Mouse (Mus musculus): ENCODE measurements at regions not wholly inside any gene's neighbourhood (a gene's known extent, or its start where the extent isn't known, plus 50 kb on each side); places are given as distances from the start of the nearest gene placed in this dataset.

- H3K9ac ChIP-seq (ENCODE audit: low read depth, low read length) = no peak overlapping the region
- no peak overlapping the region for H3K4me3 ChIP-seq (ENCODE audit: low read depth, low read length)
- H3K4me1 ChIP-seq (ENCODE audit: control insufficient read depth, low read depth, low read length) = no peaks in the 10 kb centered on the region
- H3K27ac ChIP-seq (ENCODE audit: low read length) = no peak overlapping the region
- no peaks in the 10 kb centered on the region for H3K27me3 ChIP-seq (ENCODE audit: control insufficient read depth, insufficient read depth, low read depth, low read length)
- 48% methylated on average over 4 of the region's 4 CpGs for WGBS (ENCODE audit: insufficient replicate concordance)
- no peaks in the 10 kb centered on the region for H3K36me3 ChIP-seq (ENCODE audit: control insufficient read depth, insufficient read depth)
- H3K9me3 ChIP-seq (replicated peaks; ENCODE audit: control insufficient read depth, low read length) = no peaks in the 10 kb centered on the region
- ATAC-seq (ENCODE audit: low read depth) = no peak
- no peak overlapping the region for H3K4me2 ChIP-seq (ENCODE audit: low read depth, low read length)
Measured at GRCm38 (mm10) chr12:79960446-79960845, 152.4 kb downstream of the Zfp36l1 start.

DNA sequence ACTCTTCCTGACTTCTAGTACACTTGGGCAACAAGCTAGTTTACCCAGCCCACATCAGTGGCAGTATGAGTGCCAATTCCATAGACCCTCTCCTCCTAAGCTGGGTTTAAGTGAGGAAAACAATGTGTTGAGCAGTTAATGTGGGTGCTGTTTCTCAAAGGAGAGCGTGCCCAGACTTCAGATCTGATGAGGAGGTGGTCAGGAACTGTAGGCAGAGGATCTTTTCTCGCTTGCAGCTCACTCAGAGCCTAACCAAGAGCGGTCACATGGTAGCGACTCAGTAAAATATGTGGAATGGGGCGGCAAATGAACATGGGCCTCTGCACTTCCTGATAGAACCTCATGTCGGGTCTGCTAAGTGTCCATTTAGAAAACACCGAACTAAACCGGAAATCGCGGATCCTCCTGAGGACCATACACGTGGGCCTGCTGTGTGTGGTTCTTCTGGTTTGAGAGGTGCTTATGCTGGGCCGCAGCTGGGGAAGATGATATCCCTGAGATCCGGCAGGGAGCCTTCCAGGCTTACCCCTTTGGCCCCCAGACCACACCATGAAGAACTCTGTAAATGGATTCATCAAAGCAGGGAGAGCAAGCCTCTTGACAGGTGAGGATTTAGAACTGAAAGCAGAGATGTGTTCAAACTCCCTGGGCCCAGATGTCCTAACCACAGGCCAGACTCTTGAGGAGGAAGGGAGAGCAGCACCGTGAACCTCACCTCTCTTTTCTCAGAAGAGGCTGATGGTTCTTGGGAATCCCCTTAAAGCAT, 153.1 kb downstream of the Zfp36l1 start:
- 73% methylated on average over 14 of the region's 14 CpGs for WGBS (ENCODE audit: insufficient replicate concordance)
- ATAC-seq (ENCODE audit: low read depth) = no peak
- no peaks in the 10 kb centered on the region for H3K9me3 ChIP-seq (replicated peaks; ENCODE audit: control insufficient read depth, low read length)

DNA sequence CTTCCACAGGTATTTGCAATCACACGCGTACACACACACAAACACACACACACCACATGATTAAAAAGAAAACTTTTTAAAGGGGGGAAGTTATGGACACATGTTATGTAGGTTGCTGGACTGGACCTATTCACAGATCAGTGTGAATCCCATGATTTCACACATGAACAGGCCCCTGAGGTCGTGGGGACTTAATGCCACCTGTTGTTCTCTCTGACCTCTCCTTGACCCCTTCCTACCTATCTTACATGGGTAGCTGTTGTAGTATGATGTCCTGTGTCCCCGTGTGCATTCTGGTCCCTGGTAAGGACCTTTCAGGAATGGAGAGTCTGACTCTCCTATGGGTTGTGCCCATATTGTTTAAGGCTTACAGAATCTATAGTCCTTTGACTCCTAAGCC, 155.6 kb downstream of the Zfp36l1 start:
- Histone ChIP-seq H3K9me3 (replicated peaks; ENCODE audit: control insufficient read depth, low read length) (no peaks in the 10 kb centered on the region), H3K27me3 (ENCODE audit: control insufficient read depth, insufficient read depth, low read depth, low read length) (no peaks in the 10 kb centered on the region), H3K4me3 (ENCODE audit: low read depth, low read length) (no peak overlapping the region), H3K36me3 (ENCODE audit: control insufficient read depth, insufficient read depth) (no peaks in the 10 kb centered on the region), H3K4me2 (ENCODE audit: low read depth, low read length) (no peak overlapping the region), H3K27ac (ENCODE audit: low read length) (no peak overlapping the region), H3K9ac (ENCODE audit: low read depth, low read length) (no peak overlapping the region), H3K4me1 (ENCODE audit: control insufficient read depth, low read depth, low read length) (no peaks in the 10 kb centered on the region)
- ATAC-seq (ENCODE audit: low read depth) = no peak
- WGBS (ENCODE audit: insufficient replicate concordance) = 64% methylated on average over 4 of the region's 4 CpGs

More for the DNA sequence above, 153.1 kb downstream of the Zfp36l1 start:
- Histone ChIP-seq H3K4me1 (ENCODE audit: control insufficient read depth, low read depth, low read length) (no peaks in the 10 kb centered on the region), H3K27me3 (ENCODE audit: control insufficient read depth, insufficient read depth, low read depth, low read length) (no peaks in the 10 kb centered on the region), H3K4me3 (ENCODE audit: low read depth, low read length) (no peak overlapping the region), H3K4me2 (ENCODE audit: low read depth, low read length) (no peak overlapping the region), H3K36me3 (ENCODE audit: control insufficient read depth, insufficient read depth) (no peaks in the 10 kb centered on the region), H3K27ac (ENCODE audit: low read length) (no peak overlapping the region), H3K9ac (ENCODE audit: low read depth, low read length) (no peak overlapping the region)

DNA sequence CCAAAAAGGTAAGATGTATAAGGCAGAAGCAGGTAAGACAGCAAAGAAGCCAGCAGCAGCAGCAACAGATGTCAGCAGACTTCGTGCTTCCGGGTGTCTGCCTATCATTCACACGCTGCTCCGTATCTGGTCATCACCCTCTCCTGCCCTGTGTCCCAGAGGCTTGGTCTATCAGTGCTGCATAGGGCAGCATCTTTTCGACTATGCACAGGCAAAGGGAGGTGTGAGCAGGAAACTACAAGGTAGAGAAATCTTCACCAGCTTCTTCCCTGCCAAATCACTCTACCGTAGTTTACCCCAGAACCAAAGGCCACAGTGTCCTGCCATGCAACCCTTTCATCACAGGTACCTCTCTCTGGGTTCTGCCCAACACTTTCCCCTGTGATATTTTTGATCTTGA, 156.5 kb downstream of the Zfp36l1 start:
- H3K36me3 ChIP-seq (ENCODE audit: control insufficient read depth, insufficient read depth) = no peaks in the 10 kb centered on the region
- no peak overlapping the region for H3K27ac ChIP-seq (ENCODE audit: low read length)
- H3K9ac ChIP-seq (ENCODE audit: low read depth, low read length) = no peak overlapping the region
- H3K9me3 ChIP-seq (replicated peaks; ENCODE audit: control insufficient read depth, low read length) = no peaks in the 10 kb centered on the region
- no peak overlapping the region for H3K4me3 ChIP-seq (ENCODE audit: low read depth, low read length)
- WGBS (ENCODE audit: insufficient replicate concordance) = 64% methylated on average over 6 of the region's 6 CpGs
- H3K27me3 ChIP-seq (ENCODE audit: control insufficient read depth, insufficient read depth, low read depth, low read length) = no peaks in the 10 kb centered on the region
- no peak for ATAC-seq (ENCODE audit: low read depth)
- H3K4me2 ChIP-seq (ENCODE audit: low read depth, low read length) = no peak overlapping the region
- no peaks in the 10 kb centered on the region for H3K4me1 ChIP-seq (ENCODE audit: control insufficient read depth, low read depth, low read length)

DNA sequence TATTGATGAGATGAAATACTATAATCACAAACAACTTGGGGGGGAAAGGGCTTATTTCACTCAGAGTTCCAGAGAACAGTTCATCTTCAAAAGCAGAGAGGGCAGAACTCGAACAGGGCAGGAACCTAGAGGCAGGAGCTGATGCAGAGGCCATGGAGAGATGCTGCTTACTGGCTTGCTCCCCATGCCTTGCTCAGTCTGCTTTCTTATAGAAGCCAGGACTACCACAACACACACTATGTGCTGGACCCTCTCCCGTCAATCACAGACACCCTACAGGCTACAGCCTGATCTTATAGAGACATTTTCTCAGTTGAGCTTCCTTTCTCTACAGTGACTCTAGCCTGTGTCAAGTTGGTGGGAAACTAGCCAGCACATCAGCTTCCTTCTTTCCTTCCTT, 157.3 kb downstream of the Zfp36l1 start:
- H3K27me3 ChIP-seq (ENCODE audit: control insufficient read depth, insufficient read depth, low read depth, low read length) = no peaks in the 10 kb centered on the region
- no peak overlapping the region for H3K9ac ChIP-seq (ENCODE audit: low read depth, low read length)
- no peak for ATAC-seq (ENCODE audit: low read depth)
- H3K27ac ChIP-seq (ENCODE audit: low read length) = no peak overlapping the region
- no peak overlapping the region for H3K4me3 ChIP-seq (ENCODE audit: low read depth, low read length)
- 71% methylated on average over 2 of the region's 2 CpGs for WGBS (ENCODE audit: insufficient replicate concordance)
- H3K36me3 ChIP-seq (ENCODE audit: control insufficient read depth, insufficient read depth) = no peaks in the 10 kb centered on the region
- no peaks in the 10 kb centered on the region for H3K9me3 ChIP-seq (replicated peaks; ENCODE audit: control insufficient read depth, low read length)
- H3K4me2 ChIP-seq (ENCODE audit: low read depth, low read length) = no peak overlapping the region
- no peaks in the 10 kb centered on the region for H3K4me1 ChIP-seq (ENCODE audit: control insufficient read depth, low read depth, low read length)

- Histone ChIP-seq H3K27me3 (ENCODE audit: control insufficient read depth, insufficient read depth, low read depth, low read length) (no peaks in the 10 kb centered on the region), H3K36me3 (ENCODE audit: control insufficient read depth, insufficient read depth) (no peaks in the 10 kb centered on the region), H3K4me3 (ENCODE audit: low read depth, low read length) (no peak overlapping the region), H3K9ac (ENCODE audit: low read depth, low read length) (no peak overlapping the region), H3K27ac (ENCODE audit: low read length) (no peak overlapping the region), H3K9me3 (replicated peaks; ENCODE audit: control insufficient read depth, low read length) (no peaks in the 10 kb centered on the region), H3K4me1 (ENCODE audit: control insufficient read depth, low read depth, low read length) (peaks cover 1% of the 10 kb centered on the region; the same call in 1 of the 2 replicates), H3K4me2 (ENCODE audit: low read depth, low read length) (no peak overlapping the region)
- ATAC-seq (ENCODE audit: low read depth) = no peak
- WGBS (ENCODE audit: insufficient replicate concordance) = 55% methylated on average over 7 of the region's 7 CpGs
Measured at GRCm38 (mm10) chr12:79950579-79951112, 162.2 kb downstream of the Zfp36l1 start.

DNA sequence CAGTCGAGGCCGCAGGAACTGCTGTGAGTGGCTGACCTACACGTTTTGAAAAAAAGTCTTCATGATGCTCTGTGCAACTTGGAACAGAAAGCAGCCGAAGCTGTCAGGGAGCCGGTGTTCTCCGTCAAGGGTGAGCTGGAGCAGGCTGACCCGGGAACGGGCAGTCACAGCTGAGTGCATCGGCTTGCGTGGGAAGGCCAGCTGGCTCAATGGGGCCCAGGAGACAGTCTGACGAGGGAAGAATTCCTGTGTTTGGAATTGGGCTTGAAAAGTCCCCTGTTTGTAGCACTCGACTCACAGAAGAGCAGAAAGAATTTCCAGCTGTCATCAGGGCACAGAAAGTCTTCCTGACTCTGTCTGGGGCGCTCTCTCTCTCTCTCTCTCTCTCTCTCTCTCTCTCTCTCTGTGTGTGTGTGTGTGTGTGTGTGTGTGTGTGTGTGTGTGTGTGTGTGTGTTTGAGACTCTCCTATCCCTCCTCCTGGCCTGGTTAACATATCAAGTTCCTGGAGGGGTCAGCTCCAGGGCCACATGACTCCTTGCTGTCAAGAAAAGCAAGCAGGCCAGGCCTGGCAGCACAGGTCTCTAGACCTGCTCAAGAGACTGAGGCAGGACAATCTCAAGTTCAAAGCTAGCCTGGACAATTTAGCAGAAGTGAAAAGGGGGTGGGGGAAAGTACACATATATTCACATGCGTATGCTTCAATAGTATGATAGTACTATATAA, 163.6 kb downstream of the Zfp36l1 start:
- WGBS (ENCODE audit: insufficient replicate concordance) = 70% methylated on average over 14 of the region's 14 CpGs
- H3K27me3 ChIP-seq (ENCODE audit: control insufficient read depth, insufficient read depth, low read depth, low read length) = no peaks in the 10 kb centered on the region
- no peak for ATAC-seq (ENCODE audit: low read depth)
- H3K36me3 ChIP-seq (ENCODE audit: control insufficient read depth, insufficient read depth) = no peaks in the 10 kb centered on the region
- no peak overlapping the region for H3K9ac ChIP-seq (ENCODE audit: low read depth, low read length)
- no peaks in the 10 kb centered on the region for H3K9me3 ChIP-seq (replicated peaks; ENCODE audit: control insufficient read depth, low read length)
- H3K27ac ChIP-seq (ENCODE audit: low read length) = no peak overlapping the region
- peaks cover 9% of the 10 kb centered on the region for H3K4me1 ChIP-seq (ENCODE audit: control insufficient read depth, low read depth, low read length)
- no peak overlapping the region for H3K4me2 ChIP-seq (ENCODE audit: low read depth, low read length)
- H3K4me3 ChIP-seq (ENCODE audit: low read depth, low read length) = no peak overlapping the region

- ATAC-seq (ENCODE audit: low read depth) = no peak
- WGBS (ENCODE audit: insufficient replicate concordance) = 79% methylated on average over 4 of the region's 4 CpGs
- Histone ChIP-seq H3K27ac (ENCODE audit: low read length) (no peak overlapping the region), H3K36me3 (ENCODE audit: control insufficient read depth, insufficient read depth) (no peaks in the 10 kb centered on the region), H3K4me1 (ENCODE audit: control insufficient read depth, low read depth, low read length) (peaks cover 9% of the 10 kb centered on the region), H3K4me2 (ENCODE audit: low read depth, low read length) (no peak overlapping the region), H3K9ac (ENCODE audit: low read depth, low read length) (no peak overlapping the region), H3K9me3 (replicated peaks; ENCODE audit: control insufficient read depth, low read length) (no peaks in the 10 kb centered on the region), H3K27me3 (ENCODE audit: control insufficient read depth, insufficient read depth, low read depth, low read length) (no peaks in the 10 kb centered on the region), H3K4me3 (ENCODE audit: low read depth, low read length) (no peak overlapping the region)
Measured at GRCm38 (mm10) chr12:79947574-79947973, 165.2 kb downstream of the Zfp36l1 start.

DNA sequence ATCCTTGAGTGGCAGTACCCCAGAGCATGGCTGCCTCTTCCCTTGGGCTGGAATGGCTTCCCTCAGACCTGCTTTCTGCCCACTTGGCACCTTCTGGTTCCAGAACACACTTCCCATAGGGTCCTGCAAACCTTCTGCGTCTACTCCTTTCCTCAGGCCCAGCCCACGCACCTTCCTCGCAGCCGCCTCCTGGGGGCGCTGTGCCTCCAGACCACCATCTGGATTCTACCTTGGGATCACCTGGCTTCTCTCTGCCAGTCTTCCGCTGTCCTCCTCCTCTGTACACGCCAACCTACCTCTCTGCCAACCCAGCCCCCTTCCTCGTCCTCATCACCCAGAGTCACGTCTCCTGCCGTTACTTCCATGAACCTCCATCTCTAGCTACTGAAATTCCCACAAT, 166.0 kb downstream of the Zfp36l1 start:
- WGBS (ENCODE audit: insufficient replicate concordance) = 79% methylated on average over 10 of the region's 10 CpGs
- no peak overlapping the region for H3K4me3 ChIP-seq (ENCODE audit: low read depth, low read length)
- no peak overlapping the region for H3K4me2 ChIP-seq (ENCODE audit: low read depth, low read length)
- no peaks in the 10 kb centered on the region for H3K9me3 ChIP-seq (replicated peaks; ENCODE audit: control insufficient read depth, low read length)
- H3K27me3 ChIP-seq (ENCODE audit: control insufficient read depth, insufficient read depth, low read depth, low read length) = no peaks in the 10 kb centered on the region
- no peak overlapping the region for H3K9ac ChIP-seq (ENCODE audit: low read depth, low read length)
- ATAC-seq (ENCODE audit: low read depth) = no peak
- H3K27ac ChIP-seq (ENCODE audit: low read length) = no peak overlapping the region
- peaks cover 12% of the 10 kb centered on the region for H3K4me1 ChIP-seq (ENCODE audit: control insufficient read depth, low read depth, low read length)
- no peaks in the 10 kb centered on the region for H3K36me3 ChIP-seq (ENCODE audit: control insufficient read depth, insufficient read depth)

All from liver, embryonic 16.5 days (tissue).